Mouse (Mus musculus): Measurements from ENCODE around the gene Fam83f.

The Fam83f gene

DNA sequence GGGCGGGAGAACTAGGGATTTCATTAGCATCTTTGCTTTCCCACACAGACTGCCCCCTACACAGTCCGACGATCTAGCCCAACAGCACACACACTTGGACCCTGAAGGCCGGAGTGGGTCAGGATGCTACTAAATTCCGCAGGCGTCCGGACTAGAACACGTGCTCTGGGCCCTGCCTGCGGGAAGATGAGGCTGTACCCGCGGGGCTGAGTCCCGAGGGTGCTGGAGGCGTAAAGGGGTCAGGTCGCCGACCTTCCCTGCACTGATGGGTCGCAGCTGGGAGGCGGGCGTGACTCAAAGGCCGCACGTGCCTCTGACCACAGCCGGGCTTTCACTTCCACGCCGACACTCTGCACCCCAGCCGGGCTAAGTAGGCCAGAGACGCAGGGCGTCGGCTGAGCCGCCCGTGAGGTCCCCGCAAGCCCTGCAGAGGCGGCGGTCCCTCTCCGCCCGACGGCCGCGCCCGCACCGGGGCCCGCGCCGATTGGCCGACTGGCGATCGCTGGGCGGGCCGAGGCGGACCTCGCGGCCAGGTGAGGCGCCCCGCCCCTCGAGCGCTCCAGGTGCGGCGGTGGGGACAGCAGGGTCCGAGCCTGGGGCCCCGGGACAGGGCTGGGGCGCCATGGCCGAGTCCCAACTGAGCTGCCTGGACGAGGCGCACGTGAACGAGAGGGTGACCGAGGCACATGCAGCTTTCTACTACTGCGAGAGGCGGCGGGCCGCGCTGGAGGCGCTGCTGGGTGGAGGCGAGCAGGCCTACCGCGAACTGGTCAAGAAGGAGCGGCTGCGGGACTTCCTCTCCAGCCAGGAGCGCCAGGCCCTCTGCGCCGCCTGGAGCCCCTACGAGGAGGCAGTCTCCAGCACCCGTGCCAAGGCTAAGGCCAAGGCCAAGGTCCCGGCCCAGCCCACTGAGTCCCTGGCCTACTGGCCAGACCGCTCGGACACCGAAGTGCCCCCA, at the start of gene Fam83f:
TSS of gene Fam83f (plus strand) at position 553 of the 958 bp plus-strand sequence.
- DNase-seq: peak; percentile 59 to 75

DNA sequence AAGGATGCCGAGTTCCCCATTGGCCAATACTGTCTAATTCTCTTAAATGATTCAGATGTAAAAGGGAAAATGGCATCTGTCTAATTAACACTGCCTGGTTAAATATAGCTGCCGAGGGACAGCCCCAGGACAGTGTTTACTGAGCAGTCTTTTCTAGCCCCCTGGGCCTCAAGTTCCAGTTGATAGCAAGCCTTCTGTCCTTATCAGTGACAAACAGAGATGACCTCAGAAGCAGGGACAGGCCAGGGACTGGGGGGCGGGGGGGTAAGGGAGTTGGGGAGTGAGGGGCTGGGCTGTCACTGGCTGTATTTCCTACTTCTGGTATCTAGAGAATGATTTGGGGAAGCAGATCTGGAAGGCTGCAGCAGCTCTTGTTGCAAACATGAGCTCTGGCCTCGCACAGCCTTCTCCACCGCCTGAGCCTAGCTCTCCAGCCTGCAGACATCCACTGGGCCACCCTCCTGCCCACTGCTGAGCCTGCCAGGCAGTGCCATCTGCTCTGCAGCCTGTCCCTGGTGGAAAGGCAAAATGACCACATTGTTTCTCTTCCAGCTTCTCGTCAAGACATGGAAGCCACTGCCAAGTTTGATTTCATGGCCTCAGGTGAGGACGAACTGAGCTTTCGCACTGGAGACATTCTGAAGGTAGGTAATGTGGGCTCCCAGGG, 48.3 kb upstream of the Fam83f start:
- DNase-seq: no peak

DNA sequence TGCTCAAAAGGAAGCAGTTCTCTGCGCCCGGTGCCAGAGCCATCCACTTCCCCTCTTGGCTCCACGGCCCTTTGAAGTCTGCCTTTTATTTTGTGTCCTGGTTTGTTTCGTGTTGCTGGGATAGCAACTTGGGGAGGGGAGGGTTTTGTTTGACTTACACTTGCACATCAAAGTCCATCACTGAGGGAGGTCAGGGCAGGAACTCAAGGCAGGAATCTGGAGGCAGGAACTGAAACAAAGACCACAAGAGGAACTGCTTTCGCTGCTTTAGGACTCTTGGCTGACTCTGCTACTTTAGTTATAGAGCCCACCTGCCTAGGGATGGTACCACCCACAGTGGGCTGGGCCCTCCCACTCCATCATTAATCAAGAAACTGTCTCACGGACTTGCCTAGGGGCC, 45.2 kb upstream of the Fam83f start:
- DNase-seq: no peak

DNA sequence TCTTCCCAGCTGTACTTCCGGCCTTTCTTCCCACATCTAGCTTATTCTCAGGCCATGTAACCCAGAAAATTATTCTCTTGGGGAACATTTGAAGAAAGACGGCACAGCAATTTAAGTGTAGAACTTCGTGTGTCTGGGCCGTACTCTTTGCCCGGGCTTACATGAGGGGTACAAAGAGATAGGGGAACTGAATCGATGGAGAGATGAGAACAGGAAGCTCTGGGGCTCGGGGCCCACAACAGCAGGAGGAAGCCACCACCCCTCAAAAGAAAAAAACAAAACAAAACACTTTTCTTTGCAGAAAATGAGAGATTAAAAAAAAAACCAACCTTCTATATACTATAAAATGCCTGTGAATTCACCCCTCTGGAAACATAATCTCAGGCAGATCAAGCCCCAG, 41.5 kb upstream of the Fam83f start:
- no peak for DNase-seq

DNA sequence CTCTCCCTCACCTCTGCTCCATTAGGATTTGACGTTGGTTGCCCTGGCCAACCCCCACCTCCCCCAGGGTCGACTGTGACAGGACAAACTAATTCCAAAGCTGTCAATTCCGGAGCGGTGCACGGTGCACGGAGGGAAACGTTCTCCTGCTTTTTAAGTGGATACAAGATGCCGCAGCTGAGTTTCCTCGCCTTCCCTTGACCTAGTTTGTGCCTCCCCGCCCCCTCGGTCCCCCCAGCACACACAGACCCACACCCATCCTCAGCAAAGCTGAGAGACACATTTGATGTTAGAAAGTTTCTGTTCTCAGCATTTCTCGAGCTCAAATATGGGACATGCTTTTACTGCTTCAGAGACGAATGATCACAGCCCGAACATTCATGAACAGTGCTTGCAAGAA, 40.9 kb upstream of the Fam83f start:
- DNase-seq: no peak

DNA sequence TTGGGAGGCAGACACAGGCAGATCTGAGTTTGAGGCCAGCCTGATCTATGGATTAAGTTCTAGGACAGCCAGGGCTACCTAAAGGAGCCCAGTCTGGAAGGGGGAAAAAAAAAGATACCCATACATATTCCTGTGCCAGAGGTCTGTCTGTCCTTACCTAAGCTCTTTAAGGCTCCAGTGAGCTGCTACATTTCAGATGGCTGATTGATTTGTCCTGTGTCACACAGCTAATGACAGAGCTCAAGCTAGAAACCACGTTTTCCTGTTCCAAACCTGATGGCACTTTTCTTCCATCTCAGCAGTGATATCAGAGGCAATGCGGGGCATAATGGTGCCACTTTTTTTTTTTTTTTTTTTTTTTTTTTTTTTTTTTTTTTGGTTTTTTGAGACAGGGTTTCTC, 40.3 kb upstream of the Fam83f start:
- no peak for DNase-seq

DNA sequence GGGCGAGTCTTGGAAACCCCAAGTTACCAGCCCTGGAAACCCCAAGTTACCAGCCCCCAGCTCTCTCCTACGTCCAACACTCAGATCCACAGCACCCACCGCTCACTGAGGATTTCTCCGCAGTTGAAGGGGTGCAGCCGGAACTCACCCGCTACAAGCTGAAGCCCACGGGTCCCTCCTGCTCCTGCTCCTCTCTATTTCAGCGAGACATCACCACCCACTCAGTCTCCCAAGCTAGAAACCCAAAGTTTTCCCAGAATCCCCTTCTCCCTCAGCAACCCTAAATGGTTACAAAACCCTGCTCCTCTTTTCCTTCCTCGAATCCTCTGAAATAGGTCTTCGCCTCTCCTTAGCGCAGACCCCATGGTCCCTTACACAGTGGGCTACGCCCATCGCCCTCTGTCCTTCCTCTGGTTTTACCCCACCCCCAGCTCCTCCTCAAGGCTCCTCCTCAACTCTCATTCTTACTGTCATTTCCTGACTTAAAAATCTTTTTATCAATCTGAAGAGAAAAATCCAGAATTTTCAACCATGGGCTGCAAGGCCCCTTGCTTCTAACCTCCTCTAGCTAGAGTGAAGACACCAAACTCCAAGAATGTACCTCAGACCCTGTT, 39.3 kb upstream of the Fam83f start:
- DNase-seq: no peak

DNA sequence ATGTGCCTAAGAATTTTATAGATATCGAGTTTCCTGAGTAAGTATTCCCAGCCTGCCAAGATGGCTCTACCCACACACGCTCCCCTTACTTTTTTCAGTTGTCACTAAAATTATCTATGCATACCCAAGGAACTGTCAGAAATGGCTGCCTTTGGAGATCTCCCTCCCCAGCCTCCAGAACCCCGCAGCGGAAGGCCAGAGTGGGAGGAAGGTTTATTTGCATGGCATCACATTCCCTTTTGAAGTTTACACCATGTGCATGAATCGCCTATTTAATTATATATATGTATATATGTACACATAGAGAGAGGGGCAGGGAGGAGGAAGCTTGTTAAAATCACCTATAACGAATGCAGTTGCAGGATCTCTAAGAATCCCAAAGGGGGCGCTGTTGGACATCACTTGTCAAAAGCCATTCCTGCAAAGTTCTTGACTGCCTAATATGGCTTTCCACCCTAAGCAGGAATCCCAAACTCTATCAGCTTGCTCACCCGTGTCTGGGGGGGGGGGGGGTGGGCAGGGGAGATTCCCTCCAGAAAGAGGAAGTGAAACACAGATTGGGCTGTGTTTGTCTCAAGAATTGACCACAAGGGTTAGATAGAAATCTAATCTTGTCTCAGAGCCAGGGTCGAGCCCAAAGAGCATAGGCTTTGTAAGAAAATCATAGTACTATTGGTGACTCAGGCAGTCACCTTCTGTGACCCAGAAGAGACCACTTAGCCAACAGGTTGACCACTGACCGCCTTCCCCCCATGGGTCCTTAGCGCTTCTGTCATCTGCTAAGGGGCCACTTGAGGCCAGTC, 37.1 kb upstream of the Fam83f start:
- peak; percentile 32 to 53 for DNase-seq

DNA sequence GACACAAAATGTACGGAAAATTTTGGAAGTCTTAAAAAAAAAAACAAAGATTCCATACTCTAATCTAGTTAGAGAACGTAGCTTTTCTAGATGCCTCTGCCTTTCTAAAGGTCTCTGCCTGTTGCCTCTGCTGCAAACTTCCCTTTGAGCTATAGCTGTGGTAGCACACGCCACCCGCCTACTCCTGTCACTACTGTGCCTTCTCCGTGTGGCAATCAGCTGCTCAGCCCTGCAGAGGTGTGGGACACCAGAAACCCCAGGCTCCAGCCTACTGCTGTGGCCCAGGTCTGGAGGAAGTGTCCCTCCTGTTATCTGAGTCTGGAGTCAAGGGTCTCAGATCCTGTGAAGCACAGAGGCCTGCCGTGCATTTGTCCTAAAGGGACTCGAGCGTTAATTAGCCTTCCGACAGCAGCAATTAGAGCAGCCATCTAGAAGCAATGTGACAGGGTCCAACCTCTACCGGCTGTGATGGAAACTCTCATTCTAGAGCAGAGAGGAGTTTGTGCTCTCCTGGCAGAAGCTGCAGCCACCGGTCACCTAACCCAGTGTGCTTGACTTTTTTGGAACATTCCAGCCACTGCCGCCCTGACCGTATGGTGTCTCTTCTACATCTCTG, 34.8 kb upstream of the Fam83f start:
- DNase-seq: no peak

DNA sequence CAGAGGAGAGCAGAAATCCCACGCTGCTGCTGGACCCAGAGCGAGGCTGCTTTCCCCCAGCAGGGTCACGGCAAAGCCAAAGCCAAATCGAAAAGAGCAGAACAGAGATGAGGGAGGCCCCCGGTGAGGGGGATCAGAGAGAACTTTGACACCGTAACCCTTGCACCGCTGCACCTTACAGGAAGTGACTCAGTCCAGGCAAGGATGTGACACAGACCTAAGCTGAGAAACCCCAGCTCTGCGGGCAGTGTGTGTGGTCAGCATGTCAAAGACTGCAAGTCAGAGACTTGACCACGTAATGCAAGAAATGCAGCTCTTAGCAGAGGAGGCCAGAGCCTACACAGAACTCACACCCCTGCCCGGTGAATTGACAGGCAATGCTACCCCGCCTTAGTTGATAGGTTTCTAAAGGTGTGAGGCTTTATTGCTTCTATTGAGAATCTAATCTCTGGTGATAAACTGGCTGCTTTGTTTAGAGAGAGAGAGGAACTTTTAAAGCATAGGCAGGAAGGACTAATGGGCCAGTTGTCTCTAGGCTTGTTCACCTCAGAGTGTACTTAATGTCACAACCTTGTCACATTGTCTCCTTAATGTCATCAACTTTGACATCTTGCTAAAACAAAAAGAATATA, 32.5 kb upstream of the Fam83f start:
- peak in 1 of 2 experiments; percentile 21 for DNase-seq

DNA sequence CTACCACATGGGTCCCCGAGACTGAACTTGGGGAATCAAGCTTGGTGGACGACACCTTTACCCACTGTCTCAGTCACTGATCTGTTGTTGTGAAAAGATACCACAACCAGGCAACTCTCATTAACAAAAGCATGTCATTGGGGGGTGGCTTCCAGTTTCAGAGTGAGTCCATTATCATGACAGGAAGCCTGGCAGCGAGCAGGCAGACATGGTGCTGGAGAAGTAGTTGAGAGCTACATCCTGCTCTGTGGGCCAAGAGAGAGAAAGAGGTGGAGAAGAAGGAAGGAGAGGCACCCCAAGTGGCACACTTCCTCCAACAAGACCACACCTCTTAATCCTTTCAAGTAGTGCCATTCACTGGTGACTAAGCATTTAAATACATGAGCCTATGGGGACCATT, 31.8 kb upstream of the Fam83f start:
- no peak for DNase-seq

DNA sequence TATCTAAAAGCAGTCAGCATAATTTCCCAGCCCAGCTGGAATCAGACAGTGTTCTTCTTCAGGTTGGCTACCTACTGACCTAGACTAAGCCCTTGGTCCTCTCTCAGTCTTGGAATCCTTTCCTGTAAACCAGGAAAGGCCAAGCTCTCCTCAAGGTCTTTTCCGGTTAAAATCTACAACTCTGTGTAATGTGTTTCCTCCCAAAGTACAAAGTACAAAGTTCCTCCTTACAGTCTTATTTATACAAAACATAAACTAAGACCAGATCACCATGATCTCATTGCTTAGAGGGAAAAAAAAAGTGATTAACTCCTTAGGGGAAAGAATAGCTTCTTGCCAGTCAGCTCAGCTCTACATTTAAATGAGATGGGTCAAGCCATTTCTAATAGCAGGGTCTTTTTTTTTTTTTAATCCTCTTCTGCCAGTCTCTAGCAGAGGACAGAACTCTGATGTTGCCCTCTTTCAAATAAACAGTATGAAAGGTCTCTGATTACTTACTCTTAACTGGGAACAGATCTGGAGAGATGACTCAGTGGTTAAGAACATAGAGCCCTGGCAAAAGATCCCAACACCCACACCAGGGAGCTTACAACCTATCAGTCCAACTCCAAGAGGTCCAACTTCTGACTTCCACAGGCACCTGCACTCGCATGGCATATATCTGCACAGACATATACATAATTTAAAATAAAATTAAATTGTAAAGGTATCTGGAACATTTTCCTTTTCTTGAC, 29.8 kb upstream of the Fam83f start:
- no peak for DNase-seq

DNA sequence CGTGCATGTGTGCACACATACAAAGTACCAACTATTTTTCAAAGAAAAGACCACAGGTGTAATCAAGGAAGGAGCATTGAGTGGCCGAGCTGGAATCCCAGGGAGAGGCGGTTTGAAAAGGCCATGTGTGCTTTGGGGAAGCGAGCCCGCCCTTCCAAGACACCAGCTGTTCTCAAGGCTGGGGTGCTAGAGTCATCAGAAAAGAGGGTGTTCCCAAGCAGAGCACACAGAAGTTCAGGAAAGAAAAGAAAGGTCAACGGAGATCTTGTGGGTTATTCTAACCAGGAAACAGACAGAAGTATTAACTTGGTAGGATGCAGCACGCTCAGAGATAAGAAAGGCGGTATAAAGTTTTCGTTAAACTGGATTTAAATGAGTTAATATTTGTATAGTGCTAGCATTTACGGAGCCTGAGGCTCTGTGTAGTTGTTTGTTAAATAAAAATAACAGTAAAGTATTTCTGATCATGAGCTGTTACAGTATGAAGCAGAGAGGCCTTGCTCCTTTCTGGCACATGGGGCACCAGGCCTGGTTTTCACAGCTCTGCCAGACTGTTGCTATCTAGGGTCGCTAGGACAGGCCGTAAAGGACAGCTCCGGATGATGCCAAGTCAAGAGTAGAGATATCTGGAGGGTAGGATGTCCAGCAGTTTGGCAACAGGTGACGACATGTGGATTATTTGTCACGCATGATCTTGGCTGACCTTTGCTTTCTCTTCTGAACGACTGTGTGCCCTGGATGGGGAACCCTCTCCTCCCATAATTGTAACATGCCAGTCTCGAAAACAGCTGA, 26.4 kb upstream of the Fam83f start:
- DNase-seq: no peak

DNA sequence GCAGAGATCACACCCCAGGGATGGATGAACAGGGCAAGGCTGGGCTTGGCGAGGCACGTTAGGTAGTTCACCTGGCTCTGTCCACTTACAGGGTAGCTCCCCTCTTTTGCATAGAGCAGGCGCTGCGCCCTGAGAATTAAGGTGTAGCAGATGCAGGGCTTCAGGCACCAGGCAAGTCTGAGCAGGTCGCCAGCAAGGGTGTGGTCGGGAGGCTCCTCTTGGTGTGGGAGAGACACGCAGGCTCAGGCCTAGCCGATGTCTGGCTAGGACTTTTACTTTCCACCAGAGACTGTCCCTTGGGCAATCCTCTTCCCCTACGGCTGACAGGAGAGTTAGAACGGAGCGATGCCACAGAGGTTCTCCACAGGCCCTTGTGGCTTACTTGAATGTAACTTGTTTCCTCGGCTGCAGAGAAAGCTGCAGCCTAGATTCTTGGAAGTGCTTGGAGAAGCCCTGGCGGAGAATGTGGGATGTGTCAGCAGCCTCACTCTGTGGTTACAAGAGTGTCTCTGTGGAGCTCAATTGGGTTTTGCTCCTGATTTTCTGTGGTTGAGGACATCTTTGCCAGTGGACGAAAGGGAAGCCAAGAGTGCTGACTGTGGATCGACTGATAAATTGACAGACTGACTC, 22.6 kb upstream of the Fam83f start:
- no peak for DNase-seq

DNA sequence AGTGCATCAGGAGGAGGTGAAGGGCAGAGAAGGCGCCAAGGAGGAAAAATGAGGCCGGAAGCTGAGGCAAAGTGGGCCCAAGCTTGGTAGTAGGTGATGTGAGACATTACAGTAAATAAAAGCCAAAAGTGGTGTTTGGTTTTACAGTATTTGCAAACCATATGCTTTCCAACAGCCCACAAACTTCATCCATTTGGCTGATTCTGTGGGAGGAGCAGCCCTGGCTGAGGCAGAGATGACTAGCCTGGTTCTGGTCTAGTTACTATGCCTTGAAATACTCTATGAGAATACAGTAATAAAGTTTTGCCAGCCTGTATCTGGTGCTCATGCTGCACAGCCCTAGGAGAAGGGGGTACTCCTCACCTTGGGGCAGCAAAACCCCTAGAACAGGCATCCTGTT, 21.2 kb upstream of the Fam83f start:
- DNase-seq: no peak

DNA sequence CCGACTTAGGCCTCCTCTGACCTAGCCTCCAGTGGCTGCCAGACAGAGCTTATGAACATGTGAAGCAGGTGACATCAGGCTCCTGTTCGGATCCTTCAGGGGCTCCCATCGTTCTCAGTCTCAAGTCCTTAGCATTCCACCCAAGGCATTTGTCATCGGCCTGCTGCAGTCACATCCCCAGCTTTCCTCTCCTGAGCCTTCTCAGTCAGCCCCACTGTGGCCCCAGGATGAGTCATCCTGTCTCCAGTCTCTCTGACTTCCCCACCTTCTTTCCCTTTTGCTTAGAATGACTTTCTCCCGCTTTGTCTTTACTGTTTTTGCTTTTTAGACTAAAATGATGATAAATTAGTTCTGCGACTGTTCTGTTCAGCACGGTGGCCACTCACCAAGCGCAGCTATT, 17.8 kb upstream of the Fam83f start:
- DNase-seq: no peak

DNA sequence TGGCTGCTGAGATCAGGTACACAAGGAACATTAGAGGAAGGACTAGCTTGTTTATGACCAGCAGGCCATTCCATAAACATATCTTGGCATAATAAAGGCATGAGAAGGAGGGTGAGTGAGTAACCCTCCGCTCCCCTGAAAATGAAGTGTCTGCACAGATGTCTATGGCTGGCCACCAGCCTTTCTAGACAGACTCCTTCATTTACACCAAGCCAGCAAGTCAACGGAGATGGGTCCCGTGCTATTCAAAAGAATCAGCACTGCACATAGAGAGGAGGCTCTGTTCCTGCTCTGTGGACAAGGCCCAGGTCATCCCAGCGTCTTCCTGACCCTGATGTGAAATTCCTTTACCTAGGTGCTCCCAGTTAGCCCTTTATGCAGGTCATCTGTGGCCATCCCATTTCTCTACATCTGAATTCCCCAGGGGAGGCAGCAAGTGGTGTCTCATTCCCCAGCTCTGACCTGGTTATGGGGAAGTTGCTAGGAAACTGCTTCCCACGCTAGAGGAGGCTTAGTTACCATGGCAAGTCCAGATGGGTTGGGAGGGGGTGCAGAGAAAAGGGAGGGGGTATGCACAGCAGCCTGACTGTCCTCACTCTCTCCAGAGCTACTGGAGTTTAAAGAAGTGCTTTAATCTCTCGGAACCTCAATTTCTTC, 12.7 kb upstream of the Fam83f start:
- no peak for DNase-seq

DNA sequence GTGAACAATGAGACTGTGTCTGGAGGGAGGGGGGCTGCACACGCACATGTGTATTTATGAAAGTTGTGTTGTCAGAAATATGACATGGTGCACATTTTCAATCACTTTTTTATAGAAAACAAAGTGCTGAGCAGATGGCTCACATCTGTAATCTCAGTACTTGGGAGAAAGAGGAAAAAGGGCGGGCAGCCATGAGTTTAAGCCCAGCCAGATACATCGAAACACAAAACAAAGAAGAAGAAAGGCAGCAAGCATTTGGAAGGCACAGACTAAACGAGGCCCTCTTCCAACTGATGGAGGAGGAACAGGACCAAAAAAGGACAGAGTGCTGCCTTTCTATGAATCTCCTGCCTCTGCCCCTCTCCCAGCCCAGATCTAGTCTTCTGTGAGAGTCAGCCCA, 10.7 kb upstream of the Fam83f start:
- DNase-seq: no peak

DNA sequence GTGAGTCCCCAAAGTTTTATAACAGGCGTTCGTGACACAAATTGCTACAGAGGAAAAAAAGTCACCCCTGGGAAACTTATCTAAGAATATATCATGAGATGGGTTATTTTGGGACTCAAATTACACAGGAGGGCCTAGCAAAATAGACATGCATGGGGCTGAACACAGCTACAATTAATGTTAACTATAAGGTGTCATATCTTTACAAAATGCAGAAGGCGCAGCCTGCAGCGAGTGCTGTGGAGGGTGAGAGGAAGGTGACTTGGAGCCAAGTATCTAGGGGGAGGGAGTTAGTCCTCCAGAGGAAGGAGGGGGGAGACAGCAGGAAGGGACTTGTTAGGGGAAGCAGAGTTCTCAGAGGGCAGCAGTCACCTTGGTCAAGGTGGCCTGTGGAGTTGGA, 7.2 kb upstream of the Fam83f start:
- no peak for DNase-seq
